Mouse (Mus musculus) MEL (cell line): ENCODE results near the gene Hoxc5. TPM values are rescaled to one million over a fixed set of nuclear protein-coding genes. Genes with fewer than 3 reads are reported as not detected.

Experiments
- DNase-seq: peaks from one replicate; pipeline ENCODE4 v3.0.0; 2011; ENCODE audit warnings: low read depth, low spot score
- H3K27ac ChIP-seq: 2 replicates; pipeline ENCODE4 v1.5.1; 2012; ENCODE audit warnings: low read depth, mild to moderate bottlenecking, control low read depth, low read length, moderate library complexity; ENCODE audit not compliant: control insufficient read depth
- H3K27me3 ChIP-seq, 2 experiments: fragments of 150-350 bp in 1 of 2; sonication (generic) in 1 of 2; 2 replicates each; pipeline ENCODE4 v1.6.1; 2012; ENCODE audit warnings: low read length in 2 of 2, mild to moderate bottlenecking in 2 of 2, improper control_type of control experiment in 1 of 2, moderate library complexity in 1 of 2; ENCODE audit not compliant: insufficient read depth in 2 of 2, control insufficient read depth in 1 of 2
- H3K36me3 ChIP-seq, 2 experiments: 2 replicates each; pipeline ENCODE4 v1.6.1; 2012 to 2014; ENCODE audit warnings: low read length in 2 of 2, improper control_type of control experiment in 1 of 2, inconsistent platforms in 1 of 2, mild to moderate bottlenecking in 1 of 2; ENCODE audit not compliant: insufficient read depth in 2 of 2, control insufficient read depth in 1 of 2
- H3K4me1 ChIP-seq, 2 experiments: fragments of 150-350 bp in 1 of 2; sonication (generic) in 1 of 2; 2 replicates each; pipeline ENCODE4 v1.6.1; 2012; ENCODE audit warnings: low read length in 2 of 2, improper control_type of control experiment in 1 of 2, mild to moderate bottlenecking in 1 of 2; ENCODE audit not compliant: insufficient read depth in 2 of 2, control insufficient read depth in 1 of 2
- H3K4me3 ChIP-seq, 2 experiments: fragments of 150-350 bp in 1 of 2; sonication (generic) in 1 of 2; 2 replicates each; pipeline ENCODE4 v1.5.1; 2012; ENCODE audit warnings: low read depth in 2 of 2, low read length in 2 of 2, mild to moderate bottlenecking in 2 of 2, moderate library complexity in 2 of 2, control low read depth in 1 of 2, improper control_type of control experiment in 1 of 2; ENCODE audit not compliant: control insufficient read depth in 1 of 2, insufficient read depth in 1 of 2
- H3K79me2 ChIP-seq: 2 replicates; pipeline ENCODE4 v1.6.1; 2012; ENCODE audit warnings: mild to moderate bottlenecking, low read length, moderate library complexity; ENCODE audit not compliant: control insufficient read depth, poor library complexity, insufficient read depth
- H3K9ac ChIP-seq: 2 replicates; pipeline ENCODE4 v1.6.1; 2012; ENCODE audit warnings: low read depth, mild to moderate bottlenecking, control low read depth, low read length, moderate library complexity; ENCODE audit not compliant: control insufficient read depth, poor library complexity, severe bottlenecking
- H3K9me3 ChIP-seq: fragments of 150-350 bp; sonication (generic); replicated peaks from 2 replicates; pipeline ENCODE4 v1.6.1; 2012; ENCODE audit warnings: mild to moderate bottlenecking, low read length, improper control_type of control experiment, moderate library complexity; ENCODE audit not compliant: insufficient read depth
- BHLHE40 ChIP-seq: IDR thresholded peaks from 2 replicates; pipeline ENCODE4 v1.6.1; 2012; ENCODE audit warnings: low read depth, mild to moderate bottlenecking, inconsistent platforms, low read length, improper control_type of control experiment, borderline replicate concordance
- CHD1 ChIP-seq: IDR thresholded peaks from 2 replicates; pipeline ENCODE4 v1.6.1; 2012; ENCODE audit warnings: low read depth, mild to moderate bottlenecking, inconsistent platforms, low read length, improper control_type of control experiment
- CHD2 ChIP-seq: IDR thresholded peaks from 2 replicates; pipeline ENCODE4 v1.6.1; 2011; ENCODE audit warnings: low read length, improper control_type of control experiment
- CTCF ChIP-seq, 3 experiments: IDR thresholded peaks in 2 of 3; conservative IDR thresholded peaks in 1 of 3; 2 replicates each; pipeline ENCODE4 v1.5.1; 2011 to 2012; ENCODE audit warnings: low read length in 3 of 3, low read depth in 2 of 3, mild to moderate bottlenecking in 2 of 3, improper control_type of control experiment in 1 of 3, inconsistent platforms in 1 of 3, mixed read lengths in 1 of 3, moderate library complexity in 1 of 3; ENCODE audit not compliant: control insufficient read depth in 1 of 3, insufficient read depth in 1 of 3, poor library complexity in 1 of 3, severe bottlenecking in 1 of 3
- E2F4 ChIP-seq: IDR thresholded peaks from 2 replicates; pipeline ENCODE4 v1.6.1; 2011; ENCODE audit warnings: low read depth, low read length, improper control_type of control experiment, borderline replicate concordance
- ELF1 ChIP-seq: IDR thresholded peaks from 2 replicates; pipeline ENCODE4 v1.6.1; 2014; ENCODE audit warnings: low read depth, mild to moderate bottlenecking, inconsistent platforms, low read length, improper control_type of control experiment, moderate library complexity
- ETS1 ChIP-seq: IDR thresholded peaks from 2 replicates; pipeline ENCODE4 v1.6.1; 2012; ENCODE audit warnings: low read depth, mild to moderate bottlenecking, inconsistent platforms, low read length, improper control_type of control experiment, moderate library complexity
- GABPA ChIP-seq: IDR thresholded peaks from 2 replicates; pipeline ENCODE4 v1.6.1; 2012; ENCODE audit warnings: low read depth, mild to moderate bottlenecking, inconsistent platforms, low read length, improper control_type of control experiment, moderate library complexity
- HCFC1 ChIP-seq: IDR thresholded peaks from 2 replicates; pipeline ENCODE4 v1.6.1; 2012; ENCODE audit warnings: low read depth, mild to moderate bottlenecking, inconsistent platforms, low read length, improper control_type of control experiment, moderate library complexity
- JUND ChIP-seq: IDR thresholded peaks from 2 replicates; pipeline ENCODE4 v1.6.1; 2011; ENCODE audit warnings: low read depth, mild to moderate bottlenecking, improper control_type of control experiment, low read length
- KAT2A ChIP-seq: conservative IDR thresholded peaks from 2 replicates; pipeline ENCODE4 v1.6.1; 2012; ENCODE audit warnings: low read depth, low read length, improper control_type of control experiment, inconsistent platforms
- MAFK ChIP-seq: IDR thresholded peaks from 2 replicates; pipeline ENCODE4 v1.6.1; 2011; ENCODE audit warnings: low read depth, mild to moderate bottlenecking, low read length, improper control_type of control experiment, borderline replicate concordance
- MXI1 ChIP-seq: IDR thresholded peaks from 2 replicates; pipeline ENCODE4 v1.6.1; 2011; ENCODE audit warnings: mild to moderate bottlenecking, low read depth, low read length, improper control_type of control experiment
- MYC ChIP-seq: IDR thresholded peaks from 2 replicates; pipeline ENCODE4 v1.6.1; 2011; ENCODE audit warnings: low read depth, mild to moderate bottlenecking, low read length, improper control_type of control experiment, moderate library complexity
- NRF1 ChIP-seq: IDR thresholded peaks from 2 replicates; pipeline ENCODE4 v1.6.1; 2014; ENCODE audit warnings: low read depth, mild to moderate bottlenecking, inconsistent platforms, low read length, improper control_type of control experiment, moderate library complexity; ENCODE audit not compliant: poor library complexity, insufficient read depth, severe bottlenecking
- POLR2AphosphoS2 ChIP-seq: IDR thresholded peaks from 2 replicates; pipeline ENCODE4 v1.6.1; 2011; ENCODE audit warnings: low read length, improper control_type of control experiment
- POLR2AphosphoS5 ChIP-seq: IDR thresholded peaks from 2 replicates; pipeline ENCODE4 v1.6.1; 2012; ENCODE audit warnings: low read depth, borderline replicate concordance, mild to moderate bottlenecking, inconsistent platforms, low read length, moderate library complexity, mixed read lengths
- RAD21 ChIP-seq: IDR thresholded peaks from 2 replicates; pipeline ENCODE4 v1.6.1; 2011; ENCODE audit warnings: mild to moderate bottlenecking, low read depth, low read length, improper control_type of control experiment
- RCOR1 ChIP-seq: IDR thresholded peaks from 2 replicates; pipeline ENCODE4 v1.6.1; 2012; ENCODE audit warnings: low read depth, mild to moderate bottlenecking, inconsistent platforms, low read length, improper control_type of control experiment
- SIN3A ChIP-seq: IDR thresholded peaks from 2 replicates; pipeline ENCODE4 v1.6.1; 2012; ENCODE audit warnings: low read length, improper control_type of control experiment, inconsistent platforms
- SMC3 ChIP-seq: IDR thresholded peaks from 2 replicates; pipeline ENCODE4 v1.6.1; 2011; ENCODE audit warnings: low read depth, low read length, improper control_type of control experiment
- TAL1 ChIP-seq: IDR thresholded peaks from 2 replicates; pipeline ENCODE4 v1.6.1; 2012; ENCODE audit warnings: mild to moderate bottlenecking, inconsistent platforms, low read length, moderate library complexity, mixed read lengths
- TBP ChIP-seq: IDR thresholded peaks from 2 replicates; pipeline ENCODE4 v1.8.0; 2011; ENCODE audit warnings: low read depth, low read length, improper control_type of control experiment
- TCF12 ChIP-seq: IDR thresholded peaks from 2 replicates; pipeline ENCODE4 v1.6.1; 2014; ENCODE audit warnings: low read depth, mild to moderate bottlenecking, inconsistent platforms, low read length, improper control_type of control experiment, moderate library complexity
- UBTF ChIP-seq: IDR thresholded peaks from 2 replicates; pipeline ENCODE4 v1.6.1; 2012; ENCODE audit warnings: low read depth, mild to moderate bottlenecking, inconsistent platforms, low read length, improper control_type of control experiment, moderate library complexity, borderline replicate concordance; ENCODE audit not compliant: insufficient read depth
- USF1 ChIP-seq: IDR thresholded peaks from 2 replicates; pipeline ENCODE4 v1.6.1; 2014; ENCODE audit warnings: low read depth, mild to moderate bottlenecking, inconsistent platforms, low read length, improper control_type of control experiment, moderate library complexity
- USF2 ChIP-seq, 2 experiments: IDR thresholded peaks; 2 replicates each; pipeline ENCODE4 v1.6.1; 2011 to 2012; ENCODE audit warnings: improper control_type of control experiment in 2 of 2, low read length in 2 of 2, borderline replicate concordance in 1 of 2, inconsistent platforms in 1 of 2, low read depth in 1 of 2, mild to moderate bottlenecking in 1 of 2; ENCODE audit not compliant: insufficient read depth in 1 of 2
- ZC3H11A ChIP-seq: IDR thresholded peaks from 2 replicates; pipeline ENCODE4 v1.6.1; 2012; ENCODE audit warnings: low read depth, mild to moderate bottlenecking, inconsistent platforms, low read length, improper control_type of control experiment
- ZKSCAN1 ChIP-seq: IDR thresholded peaks from 2 replicates; pipeline ENCODE4 v1.6.1; 2012; ENCODE audit warnings: low read depth, mild to moderate bottlenecking, inconsistent platforms, low read length, improper control_type of control experiment, moderate library complexity
- polyA plus RNA-seq, 2 experiments: library from polyadenylated mRNA; stranded (reverse) in 1 of 2; unstranded in 1 of 2; fragments of >175 nt in 1 of 2; fragments of >200 nt in 1 of 2; gene quantifications; 2 replicates each; pipeline versions ENCODE4 v1.2.1 to v1.2.4; 2012; ENCODE audit warnings: low replicate concordance in 2 of 2, low read depth in 1 of 2; ENCODE audit not compliant: insufficient read length in 2 of 2, insufficient read depth in 1 of 2, missing spikeins in 1 of 2
- total RNA-seq: library from RNA; depleted of rRNA; stranded (reverse); fragments of 300-350 nt; gene quantifications from 2 replicates; pipeline ENCODE4 v1.2.3, GENCODE M21; 2012

The Hoxc5 gene
- total and polyA plus RNA-seq, 3 experiments, result 0.46 to 3.0 TPM; not detected in 1

DNA sequence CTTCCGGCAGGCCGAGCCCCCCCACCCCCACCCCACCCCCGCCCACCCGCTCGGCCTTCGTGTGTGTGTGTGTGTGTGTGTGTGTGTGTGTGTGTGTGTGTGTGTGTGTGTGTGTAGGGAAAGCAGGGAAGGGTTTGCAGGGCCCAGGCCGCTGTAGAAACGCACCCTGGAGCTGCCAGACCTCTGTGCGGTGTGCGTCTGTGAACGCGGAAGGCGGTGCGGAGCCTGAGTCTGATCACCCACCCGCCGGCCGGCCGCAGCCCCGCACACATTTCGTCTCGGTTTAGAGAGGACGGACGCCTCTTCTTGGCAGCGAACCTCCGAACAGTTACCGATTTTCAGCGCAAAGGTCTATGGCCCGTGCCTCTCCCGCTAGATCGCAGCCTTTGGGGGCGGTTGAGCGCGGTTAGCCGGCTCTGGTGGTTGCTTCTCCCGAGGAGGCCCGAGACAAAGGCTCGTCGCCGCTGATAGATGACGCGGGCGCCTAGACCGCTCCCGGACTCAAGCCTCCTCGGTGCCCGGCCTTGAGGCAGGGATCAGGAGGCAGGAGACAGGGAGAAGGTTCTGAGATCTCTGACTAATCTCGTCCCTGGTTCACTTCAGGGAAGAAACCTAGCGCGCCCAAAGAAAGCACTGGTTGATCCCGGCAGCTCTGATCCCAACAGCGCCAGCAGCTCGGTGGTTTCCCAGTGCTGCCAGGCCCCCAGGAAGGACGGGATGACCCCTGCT lies 24.3 kb upstream of the Hoxc5 start:
- Histone ChIP-seq H3K27ac (no peak overlapping the region), H3K79me2 (no peaks in the 10 kb centered on the region; the same call in 1 of the 2 replicates), H3K9ac (no peak overlapping the region), H3K4me3 (no peak overlapping the region), H3K27me3 (peaks cover 0 to 15% of the 10 kb centered on the region in 2 experiments), H3K36me3 (peaks cover 0 to 5% of the 10 kb centered on the region in 2 experiments; a peak in 1 of 4 replicates)
- TF ChIP-seq TCF12 (no peak), SMC3 (no peak), MYC (no peak), USF1 (no peak), POLR2AphosphoS5 (no peak), NRF1 (no peak), KAT2A (no peak), TBP (no peak), RAD21 (no peak), RCOR1 (no peak), CTCF (IDR thresholded peaks at IDR 0.05 in 2 of 3, conservative IDR thresholded peaks at IDR 0.05 in 1 of 3; ENCODE audit: control insufficient read depth in 1 of 3, insufficient read depth in 1 of 3, low read depth in 2 of 3, low read length in 3 of 3, poor library complexity in 1 of 3, severe bottlenecking in 1 of 3) (no peak), POLR2AphosphoS2 (no peak), E2F4 (no peak), BHLHE40 (no peak), SIN3A (no peak), ETS1 (no peak)
- TF ChIP-seq, all 39 proteins: peak for 0
- no peak for DNase-seq
- peaks cover 5 to 6% of the 10 kb centered on the region in 2 experiments; a peak in 3 of 4 replicates for H3K4me1 ChIP-seq
- H3K9me3 ChIP-seq, result no peaks in the 10 kb centered on the region

DNA sequence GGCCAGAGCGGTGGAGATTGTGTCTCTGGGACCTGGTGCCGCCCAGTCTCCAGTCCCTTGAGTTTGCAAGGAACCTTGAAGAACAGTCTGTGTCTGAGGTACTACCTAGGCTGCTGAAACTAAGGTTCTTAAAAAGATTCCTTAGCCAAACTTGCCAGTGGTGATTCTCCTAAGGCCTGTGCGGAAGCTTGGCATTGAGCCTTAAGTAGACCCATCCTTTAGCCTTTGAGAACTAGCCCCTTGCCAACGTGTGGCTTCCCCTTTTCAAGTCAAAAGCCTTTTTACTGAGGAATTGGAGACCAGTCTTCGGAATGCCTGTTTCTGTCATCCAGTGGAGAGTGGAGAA lies 23.8 kb upstream of the Hoxc5 start:
- Histone ChIP-seq H3K4me1 (peaks cover 5 to 6% of the 10 kb centered on the region in 2 experiments; a peak in 3 of 4 replicates), H3K36me3 (peaks cover 0 to 5% of the 10 kb centered on the region in 2 experiments; a peak in 1 of 4 replicates), H3K9me3 (no peaks in the 10 kb centered on the region), H3K4me3 (no peak overlapping the region), H3K27ac (no peak overlapping the region), H3K79me2 (no peaks in the 10 kb centered on the region; the same call in 1 of the 2 replicates), H3K9ac (no peak overlapping the region), H3K27me3 (peaks cover 0 to 18% of the 10 kb centered on the region in 2 experiments)
- no peak for TF ChIP-seq ELF1
- no peak for TF ChIP-seq JUND
- no peak for TF ChIP-seq TBP
- TF ChIP-seq RCOR1, result no peak
- TF ChIP-seq HCFC1, result no peak
- no peak for TF ChIP-seq ZC3H11A
- TF ChIP-seq MAFK, result no peak
- no peak for TF ChIP-seq GABPA
- TF ChIP-seq MYC, result no peak
- no peak for TF ChIP-seq BHLHE40
- no peak for TF ChIP-seq ETS1
- TF ChIP-seq TAL1, result no peak
- TF ChIP-seq UBTF, result no peak
- TF ChIP-seq NRF1, result no peak
- no peak for TF ChIP-seq MXI1
- no peak for TF ChIP-seq CHD2
- TF ChIP-seq TCF12, result no peak
- TF ChIP-seq USF2 (IDR thresholded peaks at IDR 0.05; ENCODE audit: borderline replicate concordance in 1 of 2, insufficient read depth in 1 of 2, low read depth in 1 of 2, low read length in 2 of 2), result no peak
- no peak for TF ChIP-seq CHD1
- TF ChIP-seq ZKSCAN1, result no peak
- DNase-seq, result no peak
